Mouse (Mus musculus) liver, embryonic 15.5 days (tissue): Measurements from ENCODE around the gene Guca2a. TPM values are rescaled to one million over a fixed set of nuclear protein-coding genes. Genes with fewer than 3 reads are reported as not detected.

ENCODE experiments used
- ATAC-seq: fragments of 200-750 bp; cut with Nextera tagmentation; 2 replicates; pipeline ENCODE4 v1.8.0; 2017; ENCODE audit warnings: moderate number of reproducible peaks, mild to moderate bottlenecking, moderate library complexity; ENCODE audit not compliant: insufficient read depth
- H3K27ac ChIP-seq: fragments of 300-500 bp; sonication (generic); replicated peaks from 2 replicates; pipeline ENCODE4 v1.5.1; 2015; ENCODE audit warnings: mild to moderate bottlenecking, inconsistent platforms
- H3K27me3 ChIP-seq: fragments of 300-500 bp; sonication (generic); 2 replicates; pipeline ENCODE4 v1.6.1; 2015; ENCODE audit warnings: mild to moderate bottlenecking, inconsistent platforms
- H3K36me3 ChIP-seq: fragments of 300-500 bp; sonication (generic); replicated peaks from 2 replicates; pipeline ENCODE4 v1.6.1; 2015; ENCODE audit warnings: moderate library complexity, mild to moderate bottlenecking, inconsistent platforms
- H3K4me1 ChIP-seq: fragments of 300-500 bp; sonication (generic); replicated peaks from 2 replicates; pipeline ENCODE4 v1.6.1; 2015; ENCODE audit warnings: inconsistent platforms
- H3K4me2 ChIP-seq: fragments of 300-500 bp; sonication (generic); 2 replicates; pipeline ENCODE4 v1.6.1; 2015; ENCODE audit warnings: moderate library complexity, mild to moderate bottlenecking, inconsistent platforms
- H3K4me3 ChIP-seq: fragments of 300-500 bp; sonication (generic); replicated peaks from 2 replicates; pipeline ENCODE4 v1.5.1; 2015; ENCODE audit warnings: mild to moderate bottlenecking, inconsistent platforms
- H3K9ac ChIP-seq: fragments of 300-500 bp; sonication (generic); 2 replicates; pipeline ENCODE4 v1.6.1; 2015; ENCODE audit warnings: moderate library complexity, mild to moderate bottlenecking, inconsistent platforms
- H3K9me3 ChIP-seq: fragments of 300-500 bp; sonication (generic); replicated peaks from 2 replicates; pipeline ENCODE4 v1.6.1; 2016; ENCODE audit warnings: inconsistent platforms
- WGBS: fragments of 180-500 bp; shearing (Covaris S2); methylation state at CpG from one replicate; pipeline ENCODE4 v1.1.7; 2015; ENCODE audit warnings: mixed read lengths; ENCODE audit not compliant: insufficient replicate concordance; 5-methylcytosine and 5-hydroxymethylcytosine counted together
- polyA plus RNA-seq: library from polyadenylated mRNA; unstranded; fragments of >200 nt; fragmentation: Nextera tagmentation; extraction: Ambion mirVana; gene quantifications from 2 replicates; pipeline ENCODE4 v1.2.1, GENCODE M21; 2015

The Guca2a gene
- polyA plus RNA-seq, 1 experiment from 2014 or later: not detected

- no peak overlapping the region for H3K4me2 ChIP-seq
- no peak for ATAC-seq
- H3K4me1 ChIP-seq: no peaks in the 10 kb centered on the region
- H3K9ac ChIP-seq: no peak overlapping the region
- 68% methylated on average over 3 of the region's 3 CpGs for WGBS
- no peak overlapping the region for H3K27ac ChIP-seq
- no peak overlapping the region for H3K4me3 ChIP-seq
- H3K36me3 ChIP-seq: no peaks in the 10 kb centered on the region
- H3K9me3 ChIP-seq: no peaks in the 10 kb centered on the region
- no peaks in the 10 kb centered on the region for H3K27me3 ChIP-seq
Observed at GRCm38 (mm10) chr4:119668185-119668584, 30.7 kb downstream of the Guca2a start.

DNA sequence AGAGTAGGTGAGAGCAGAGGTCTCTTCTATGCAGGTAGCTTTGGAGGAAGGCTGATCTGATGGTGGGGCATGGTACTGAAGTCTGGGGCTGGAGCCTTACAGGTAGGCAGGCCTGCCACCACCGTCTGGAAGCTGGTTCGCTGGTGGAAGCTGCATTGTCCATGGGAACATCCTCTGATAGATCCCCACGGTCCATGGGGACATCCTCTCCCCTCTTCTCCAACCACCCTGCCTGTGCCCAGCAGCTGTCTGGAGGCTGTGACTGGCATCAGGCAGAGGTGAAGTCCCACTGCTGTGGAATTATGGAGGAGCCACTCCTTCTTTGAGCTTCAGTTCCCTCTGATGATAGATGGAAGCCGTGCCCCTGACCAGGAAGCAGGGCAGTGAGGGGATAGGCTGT lies 31.1 kb downstream of the Guca2a start:
- Histone ChIP-seq H3K4me2 (no peak overlapping the region), H3K36me3 (no peaks in the 10 kb centered on the region), H3K4me1 (no peaks in the 10 kb centered on the region), H3K4me3 (no peak overlapping the region), H3K9me3 (no peaks in the 10 kb centered on the region), H3K27me3 (no peaks in the 10 kb centered on the region), H3K27ac (no peak overlapping the region), H3K9ac (no peak overlapping the region)
- ATAC-seq: no peak
- WGBS: 46% methylated on average over 4 of the region's 4 CpGs

DNA sequence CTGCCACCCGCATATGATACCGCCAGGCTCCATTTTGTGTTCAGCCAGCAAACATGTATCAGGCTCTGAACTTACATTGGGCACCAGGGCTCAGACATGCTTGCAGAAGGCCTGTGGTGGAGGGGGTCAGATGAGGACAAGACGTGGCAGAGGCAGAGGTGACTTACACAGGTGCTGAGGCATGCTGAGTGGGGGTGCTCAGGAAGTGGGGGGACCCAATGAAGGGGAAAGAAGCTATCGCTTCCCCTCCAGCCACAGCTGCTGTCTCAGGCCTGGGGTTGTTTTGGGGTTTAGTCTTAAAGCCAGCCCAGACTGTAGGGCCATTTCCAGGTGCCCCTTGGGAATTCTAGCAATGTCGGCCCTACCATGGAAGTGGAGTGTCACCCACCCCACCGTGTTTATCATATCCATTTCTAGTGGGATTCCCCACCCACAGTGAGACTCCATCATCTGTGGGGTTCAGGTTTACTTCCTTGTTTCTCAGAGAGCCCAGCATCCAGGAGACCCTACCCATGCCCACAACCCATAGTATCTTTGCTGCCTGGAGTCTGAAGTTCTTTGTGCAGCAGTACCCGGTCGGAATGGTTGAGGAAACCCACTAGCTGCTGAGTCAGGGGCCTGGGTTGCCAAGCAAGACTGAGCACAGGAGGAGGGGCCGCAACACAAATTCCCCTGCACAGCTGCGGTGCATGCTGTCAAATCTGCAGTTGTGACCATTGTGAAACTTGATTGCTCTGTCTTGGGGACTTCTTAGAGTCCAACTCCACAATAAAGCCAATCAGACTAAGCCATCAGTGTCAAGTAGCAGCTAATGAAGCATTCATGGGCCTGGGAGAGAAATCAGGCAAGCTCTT lies 32.1 kb downstream of the Guca2a start:
- Histone ChIP-seq H3K9ac (no peak overlapping the region), H3K27me3 (no peaks in the 10 kb centered on the region), H3K9me3 (no peaks in the 10 kb centered on the region), H3K4me2 (no peak overlapping the region), H3K4me3 (no peak overlapping the region), H3K4me1 (no peaks in the 10 kb centered on the region), H3K36me3 (no peaks in the 10 kb centered on the region), H3K27ac (no peak overlapping the region)
- ATAC-seq: no peak
- 55% methylated on average over 10 of the region's 10 CpGs for WGBS

DNA sequence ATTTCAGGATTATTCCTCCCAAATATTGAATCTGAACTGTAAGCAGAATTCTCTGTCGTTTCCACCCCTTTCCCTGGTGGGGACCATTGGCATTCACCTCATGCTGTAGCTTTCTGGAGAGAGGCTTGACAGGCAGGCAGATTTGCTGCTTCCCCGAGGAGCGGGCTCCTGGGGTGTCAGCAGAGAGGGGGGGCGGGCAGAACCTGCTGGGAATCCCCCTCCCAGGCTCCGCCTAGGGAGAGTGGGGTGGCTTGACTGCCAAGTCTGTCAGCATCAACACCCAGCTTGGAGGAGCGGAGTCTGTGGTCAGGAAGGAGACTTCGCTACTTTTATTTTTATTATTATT lies 32.7 kb downstream of the Guca2a start:
- no peak for ATAC-seq
- 57% methylated on average over 7 of the region's 7 CpGs for WGBS
- H3K9ac ChIP-seq: no peak overlapping the region
- no peaks in the 10 kb centered on the region for H3K36me3 ChIP-seq
- H3K4me2 ChIP-seq: no peak overlapping the region
- H3K27ac ChIP-seq: no peak overlapping the region
- H3K4me3 ChIP-seq: no peak overlapping the region
- H3K27me3 ChIP-seq: no peaks in the 10 kb centered on the region
- no peaks in the 10 kb centered on the region for H3K9me3 ChIP-seq
- H3K4me1 ChIP-seq: no peaks in the 10 kb centered on the region

GRCm38 (mm10) chr4:119670736-119671135 lies 33.2 kb downstream of the Guca2a start:
- no peak overlapping the region for H3K27ac ChIP-seq
- no peak for ATAC-seq
- H3K4me1 ChIP-seq: no peaks in the 10 kb centered on the region
- no peaks in the 10 kb centered on the region for H3K27me3 ChIP-seq
- no peaks in the 10 kb centered on the region for H3K36me3 ChIP-seq
- H3K9me3 ChIP-seq: no peaks in the 10 kb centered on the region
- H3K4me2 ChIP-seq: no peak overlapping the region
- 75% methylated on average over 6 of the region's 6 CpGs for whole genome bisulfite sequencing
- no peak overlapping the region for H3K9ac ChIP-seq
- H3K4me3 ChIP-seq: no peak overlapping the region

GRCm38 (mm10) chr4:119671164-119671563 lies 33.7 kb downstream of the Guca2a start:
- Histone ChIP-seq H3K9ac (no peak overlapping the region), H3K27ac (no peak overlapping the region), H3K9me3 (no peaks in the 10 kb centered on the region), H3K4me3 (no peak overlapping the region), H3K36me3 (no peaks in the 10 kb centered on the region), H3K4me2 (no peak overlapping the region), H3K27me3 (no peaks in the 10 kb centered on the region), H3K4me1 (no peaks in the 10 kb centered on the region)
- 83% methylated on average over 9 of the region's 9 CpGs for WGBS
- ATAC-seq: no peak

GRCm38 (mm10) chr4:119672685-119673084 lies 35.2 kb downstream of the Guca2a start:
- no peak for ATAC-seq
- Histone ChIP-seq H3K4me2 (no peak overlapping the region), H3K36me3 (no peaks in the 10 kb centered on the region), H3K27ac (no peak overlapping the region), H3K9ac (no peak overlapping the region), H3K4me3 (no peak overlapping the region), H3K9me3 (no peaks in the 10 kb centered on the region), H3K27me3 (no peaks in the 10 kb centered on the region), H3K4me1 (no peaks in the 10 kb centered on the region)
- WGBS: 25% methylated on average over 5 of the region's 5 CpGs

DNA sequence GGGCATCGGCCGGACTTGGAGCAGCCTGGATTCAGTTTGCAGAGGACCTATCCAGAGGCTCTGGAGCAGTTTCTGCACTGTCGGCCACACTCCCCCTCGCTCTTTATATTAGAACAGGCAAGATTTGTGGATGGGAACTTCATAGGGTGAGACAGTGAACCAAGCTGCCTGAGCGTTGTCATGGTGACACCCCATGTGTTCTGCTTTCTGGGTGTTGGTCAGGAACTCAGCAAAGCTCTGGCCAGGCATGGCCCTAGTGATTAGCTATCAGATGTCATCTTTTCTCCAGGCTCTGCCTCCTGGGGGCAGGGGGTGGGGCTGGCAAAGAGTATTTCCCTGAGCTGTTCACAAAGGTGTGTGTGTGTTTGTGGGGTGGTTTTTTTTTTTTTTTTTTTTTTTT lies 45.1 kb downstream of the Guca2a start:
- 46% methylated on average over 5 of the region's 5 CpGs for WGBS
- H3K4me1 ChIP-seq: no peaks in the 10 kb centered on the region
- no peaks in the 10 kb centered on the region for H3K27me3 ChIP-seq
- ATAC-seq: no peak
- no peak overlapping the region for H3K4me3 ChIP-seq
- H3K9ac ChIP-seq: no peak overlapping the region
- H3K9me3 ChIP-seq: no peaks in the 10 kb centered on the region
- H3K4me2 ChIP-seq: no peak overlapping the region
- no peak overlapping the region for H3K27ac ChIP-seq
- H3K36me3 ChIP-seq: no peaks in the 10 kb centered on the region

DNA sequence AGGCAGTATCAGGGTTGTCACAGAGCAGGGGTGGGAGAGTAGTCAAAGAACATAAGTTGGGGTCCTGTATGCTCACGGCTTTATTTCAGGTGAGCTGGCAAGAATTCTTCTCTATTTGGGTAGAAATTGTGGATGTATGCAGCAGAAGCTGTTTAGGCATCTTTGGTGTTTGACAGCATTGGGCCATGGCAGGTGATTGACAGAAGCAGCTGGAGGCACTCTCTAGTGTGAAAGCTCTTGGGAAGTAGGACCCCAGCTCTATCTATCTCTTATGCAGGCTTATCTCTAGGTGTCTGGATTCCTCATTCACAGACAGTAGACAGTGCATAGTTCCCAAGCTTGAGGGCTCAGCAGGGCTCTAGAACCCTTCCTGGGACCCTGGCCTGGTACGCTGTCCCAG lies 48.2 kb downstream of the Guca2a start:
- H3K4me2 ChIP-seq: no peak overlapping the region
- no peaks in the 10 kb centered on the region for H3K27me3 ChIP-seq
- no peak overlapping the region for H3K27ac ChIP-seq
- H3K9me3 ChIP-seq: no peaks in the 10 kb centered on the region
- no peak for ATAC-seq
- no peaks in the 10 kb centered on the region for H3K4me1 ChIP-seq
- no peak overlapping the region for H3K9ac ChIP-seq
- no peaks in the 10 kb centered on the region for H3K36me3 ChIP-seq
- H3K4me3 ChIP-seq: no peak overlapping the region
- WGBS: 70% methylated on average over 2 of the region's 2 CpGs

Other genes with a start within 250 kb of the Guca2a start
- gene Ccdc30, start 222.2 kb upstream of the Guca2a start, polyA plus RNA-seq: 1.1 and 1.5 TPM in 2 replicates
- 13.0 and 14.5 TPM in 2 replicates for gene Ppcs, start 215.3 kb upstream of the Guca2a start, polyA plus RNA-seq
- gene Zmynd12, start 214.9 kb upstream of the Guca2a start, polyA plus RNA-seq: 0.09 and 0.13 TPM in 2 replicates
- gene Rimkla, start 145.1 kb upstream of the Guca2a start, polyA plus RNA-seq: not detected in 2 replicates
- gene Foxj3, start 100.7 kb upstream of the Guca2a start, polyA plus RNA-seq: 4.9 and 5.6 TPM in 2 replicates
- 1.3 and 1.4 TPM in 2 replicates for gene Frg2f1, start 98.2 kb upstream of the Guca2a start, polyA plus RNA-seq
- gene Guca2b, start 21.2 kb downstream of the Guca2a start, polyA plus RNA-seq: 0.15 and 0.28 TPM in 2 replicates
- gene Hivep3, start 96.1 kb downstream of the Guca2a start, polyA plus RNA-seq: 1.9 and 2.2 TPM in 2 replicates